Mouse (Mus musculus): ENCODE results near the gene Fars2. TPM values are rescaled to one million over a fixed set of nuclear protein-coding genes. Genes with fewer than 3 reads are reported as not detected.
"Not testable (repeated sequence)": the region's sequence is repeated elsewhere in the genome, so short reads cannot be mapped to it uniquely, and the experiment has no call there.

Fars2 gene
- total RNA-seq, 2 experiments from 2014 or later = 33.3 to 41.8 TPM

DNA sequence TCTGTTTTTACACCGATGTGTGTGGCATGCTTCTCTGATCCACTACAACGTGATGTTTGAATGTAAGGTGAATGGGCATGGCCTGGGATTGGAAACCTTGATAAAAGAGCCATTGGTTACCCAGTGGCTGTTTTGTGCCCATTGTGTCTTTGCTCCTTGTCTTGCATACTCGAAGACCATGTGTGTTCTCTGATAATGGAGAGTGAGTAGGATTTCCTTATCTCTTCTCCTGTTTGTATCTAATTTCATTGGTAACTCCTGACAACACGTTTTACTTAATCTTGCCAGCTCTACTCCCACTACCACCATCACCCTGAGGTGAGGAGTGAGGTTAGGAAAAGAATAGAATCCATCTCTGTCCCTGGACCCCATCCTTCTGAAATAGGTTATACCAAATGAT lies 240.3 kb downstream of the Fars2 start:
- intact Hi-C loops (cut with DNase I) = no loop called here

DNA sequence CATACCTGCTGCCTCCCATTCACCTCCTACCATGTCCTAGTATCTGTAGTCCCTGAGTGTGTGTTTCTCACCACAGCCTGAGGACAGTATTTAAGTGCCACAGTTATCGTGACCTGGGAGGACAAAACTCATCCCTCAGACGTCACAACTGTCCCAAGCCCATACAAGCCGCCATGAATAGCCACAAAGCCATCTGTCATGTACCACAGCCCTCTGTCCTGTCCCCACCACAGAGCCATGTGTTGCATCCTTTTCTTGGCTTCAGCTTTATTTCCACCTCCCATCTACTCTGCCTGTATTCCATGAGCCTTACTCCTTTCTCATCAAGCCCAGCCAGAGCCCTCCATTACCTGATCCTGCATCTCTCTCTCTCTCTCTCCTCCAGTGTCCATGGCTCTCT lies 244.2 kb downstream of the Fars2 start:
- no peak for DNase-seq
- intact Hi-C loops (cut with DNase I) = no loop called here

More for the DNA sequence above, 240.3 kb downstream of the Fars2 start:
- no peak for DNase-seq

DNA sequence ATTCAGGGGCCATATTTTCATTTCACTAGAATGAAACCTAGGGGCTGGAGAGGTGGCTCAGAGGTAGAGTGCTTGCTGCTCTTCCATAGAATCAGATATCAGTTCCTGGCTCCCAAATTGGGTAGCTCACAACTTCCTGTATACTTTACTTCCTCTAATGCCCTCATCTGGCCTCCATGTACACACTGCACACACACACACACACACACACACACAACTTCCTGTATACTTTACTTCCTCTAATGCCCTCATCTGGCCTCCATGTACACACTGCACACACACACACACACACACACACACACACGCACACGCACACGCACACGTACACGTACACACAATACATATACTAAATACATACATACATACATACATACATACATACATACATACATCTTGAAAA lies 248.5 kb downstream of the Fars2 start:
- intact Hi-C loops (cut with DNase I); DNase-seq: not testable (repeated sequence)

DNA sequence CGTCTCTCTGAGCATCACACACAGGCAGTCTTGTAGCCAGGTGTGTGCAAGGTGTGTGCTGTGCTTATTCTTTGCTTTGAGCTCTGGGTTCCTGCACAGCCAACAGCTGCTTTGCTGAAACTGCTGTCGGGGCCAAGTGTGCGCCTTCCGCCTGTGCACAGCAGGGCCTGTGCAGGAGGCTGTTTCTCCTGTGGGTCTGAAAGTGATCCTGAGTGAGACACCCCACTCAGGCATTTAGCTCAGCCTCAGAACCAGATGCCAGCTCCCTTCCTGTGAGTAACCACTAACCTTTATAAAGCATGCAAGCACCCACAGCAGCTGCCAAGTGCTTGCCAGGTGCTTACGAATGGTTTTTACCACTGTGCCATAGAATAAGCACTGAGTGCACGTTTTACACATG lies 249.1 kb downstream of the Fars2 start:
- no peak for DNase-seq
- intact Hi-C loops (cut with DNase I) = no loop called here

DNA sequence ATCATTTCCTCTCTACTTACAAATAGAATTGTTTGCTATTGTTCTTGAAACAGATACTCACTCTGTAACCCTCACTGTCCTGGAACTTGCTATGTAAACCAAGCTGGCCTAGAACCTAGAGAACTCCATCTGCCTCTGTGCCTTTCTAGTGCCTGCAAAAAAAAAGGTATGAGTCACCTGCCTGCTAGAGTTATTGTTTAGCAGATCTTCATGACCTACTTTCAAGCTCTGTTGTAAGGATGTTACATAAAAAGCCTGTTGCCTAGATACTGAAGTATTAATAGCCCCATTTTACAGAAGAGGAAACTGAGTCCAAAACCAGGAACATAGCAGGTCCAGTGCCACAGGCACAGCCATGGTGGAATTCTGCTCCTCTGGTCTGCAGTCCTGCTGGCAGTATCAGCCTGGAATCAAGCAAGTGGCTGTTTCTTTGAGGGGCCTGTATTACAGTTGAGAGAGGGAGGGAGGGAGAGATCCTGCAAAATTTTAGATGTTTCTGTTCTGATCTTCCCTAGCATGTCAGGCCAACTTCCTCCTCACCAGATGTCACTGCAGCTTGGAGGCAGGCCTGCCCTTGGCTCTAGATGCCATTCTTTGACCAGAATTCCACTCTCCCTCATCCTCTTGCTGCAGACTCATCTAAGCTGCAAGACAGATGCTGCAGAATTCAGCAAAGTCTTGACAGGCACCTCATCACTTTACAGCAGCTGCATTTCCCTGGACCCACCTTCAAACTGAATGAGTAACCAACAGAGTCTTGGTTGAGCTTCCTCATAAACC lies 250.7 kb downstream of the Fars2 start:
- DNase-seq = no peak
- intact Hi-C loops (cut with DNase I) = no loop called here

DNA sequence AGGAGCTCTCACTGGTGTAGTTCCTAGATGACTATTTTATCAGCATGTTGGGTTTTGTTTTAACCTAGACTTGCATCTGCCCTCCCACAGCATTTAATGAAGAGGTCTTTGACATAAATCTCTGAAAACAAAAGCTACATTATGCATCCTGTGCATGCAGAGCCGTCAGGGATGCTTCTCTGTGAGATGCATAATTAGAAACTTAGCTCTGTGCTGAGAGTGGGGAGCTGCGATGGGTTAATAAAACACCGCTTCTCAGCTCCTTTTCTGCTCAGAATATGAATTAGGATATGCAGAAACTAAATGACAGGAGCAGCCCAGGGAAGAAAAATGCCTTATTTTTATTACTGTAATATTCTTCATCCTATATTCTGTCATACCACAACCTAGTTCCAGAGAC lies 251.6 kb downstream of the Fars2 start:
- intact Hi-C loops (cut with DNase I) = no loop called here

DNA sequence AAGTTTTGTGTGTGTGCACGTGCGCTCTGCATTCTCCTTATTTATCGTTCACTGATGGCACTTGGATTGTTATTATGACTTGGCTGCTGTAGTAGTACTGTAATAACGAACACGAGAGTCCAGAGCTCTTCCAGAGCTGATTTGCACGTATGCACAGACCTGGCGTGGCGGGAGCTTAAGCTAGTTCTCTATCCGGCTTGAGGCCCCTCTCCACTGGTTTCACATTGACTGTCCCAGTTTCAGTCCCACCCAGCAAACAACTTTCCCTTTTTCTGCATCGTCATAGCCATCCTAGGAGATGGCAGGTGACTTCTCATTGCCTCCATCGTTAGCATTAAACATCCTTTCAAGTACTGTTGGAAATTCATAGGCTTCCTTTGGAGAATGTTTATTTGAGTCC lies 252.2 kb downstream of the Fars2 start:
- intact Hi-C loops (cut with DNase I) = no loop called here

More for the DNA sequence above, 251.6 kb downstream of the Fars2 start:
- DNase-seq = no peak

DNA sequence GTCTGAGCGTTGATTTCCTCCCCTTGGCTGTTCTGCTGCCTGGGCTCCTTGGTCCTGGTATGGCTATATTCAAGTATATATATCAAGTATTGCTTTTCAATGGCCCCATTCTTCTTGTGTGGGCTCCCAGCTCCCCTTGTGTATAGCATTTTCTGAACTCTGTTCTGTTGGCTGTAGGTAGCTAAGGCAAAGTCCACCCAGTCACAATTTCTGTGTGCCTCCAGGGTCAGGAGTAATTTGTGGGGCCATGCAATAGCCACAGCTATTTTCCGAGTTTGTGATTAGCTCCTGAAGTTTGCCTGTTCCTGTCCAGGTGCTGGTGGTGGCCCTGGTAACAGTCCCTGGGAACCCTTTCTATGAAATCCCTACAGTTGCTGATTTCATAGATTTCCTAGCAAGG lies 266.0 kb downstream of the Fars2 start:
- DNase-seq = no peak
- intact Hi-C loops (cut with DNase I) = no loop called here

More for the DNA sequence above, 252.2 kb downstream of the Fars2 start:
- no peak for DNase-seq

DNA sequence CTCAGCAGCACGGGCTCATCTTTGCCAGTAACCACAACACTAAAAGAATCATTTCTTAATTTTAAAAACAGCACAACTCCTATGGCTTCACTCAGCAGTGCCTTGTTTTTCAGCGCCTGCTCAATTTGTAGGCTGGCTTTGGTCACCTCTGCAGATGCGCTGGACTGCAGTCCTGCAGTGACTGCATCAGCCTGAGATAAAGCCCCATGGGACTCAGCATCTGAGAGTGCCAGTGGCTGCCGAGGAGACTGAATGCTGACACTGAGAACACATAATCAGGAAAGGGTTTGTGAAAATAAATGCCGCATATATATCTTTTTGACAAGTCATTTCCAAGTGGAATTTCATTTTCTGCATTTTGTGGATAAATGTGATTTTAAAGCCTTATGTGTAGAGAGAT lies 268.9 kb downstream of the Fars2 start:
- no peak for DNase-seq
- intact Hi-C loops (cut with DNase I) = no loop called here

DNA sequence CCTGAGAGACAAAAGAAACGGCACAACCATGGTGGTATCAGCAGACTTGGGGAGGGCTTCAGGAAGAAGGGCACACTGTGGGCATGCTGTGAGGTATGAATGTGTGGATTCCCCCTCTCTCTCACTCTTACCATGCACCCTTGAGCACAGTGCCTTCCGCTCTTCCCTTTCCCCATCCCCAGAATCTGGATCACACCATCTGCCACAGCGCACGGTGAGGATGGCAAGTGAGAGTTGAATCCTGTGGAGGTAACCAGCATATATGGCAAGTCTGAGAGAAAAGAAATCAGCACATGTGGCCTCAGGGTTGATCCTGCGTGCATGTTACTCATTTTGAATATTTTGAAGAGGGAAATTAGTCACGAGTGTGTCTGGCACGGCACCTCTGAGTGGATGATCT lies 274.7 kb downstream of the Fars2 start:
- no peak for DNase-seq
- intact Hi-C loops (cut with DNase I) = no loop called here

DNA sequence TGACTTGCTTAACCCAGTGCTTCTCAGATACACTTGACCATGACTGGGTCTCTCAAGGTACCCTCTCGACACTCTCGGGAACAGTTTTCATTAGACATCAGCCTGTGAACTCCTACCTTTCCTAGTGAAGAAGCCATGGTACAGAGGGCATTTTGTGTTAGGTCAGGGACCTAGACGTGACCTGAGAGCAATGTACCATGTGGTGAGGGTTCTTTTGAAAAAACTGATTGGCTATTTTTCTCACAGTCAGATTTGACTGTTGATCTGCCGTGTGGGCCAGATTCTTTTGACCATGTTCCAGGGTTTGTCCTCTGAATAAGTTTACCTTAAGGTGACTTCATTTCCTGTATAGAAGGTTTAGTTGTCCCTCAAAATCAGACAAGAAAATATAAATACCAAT lies 275.5 kb downstream of the Fars2 start:
- DNase-seq = no peak

DNA sequence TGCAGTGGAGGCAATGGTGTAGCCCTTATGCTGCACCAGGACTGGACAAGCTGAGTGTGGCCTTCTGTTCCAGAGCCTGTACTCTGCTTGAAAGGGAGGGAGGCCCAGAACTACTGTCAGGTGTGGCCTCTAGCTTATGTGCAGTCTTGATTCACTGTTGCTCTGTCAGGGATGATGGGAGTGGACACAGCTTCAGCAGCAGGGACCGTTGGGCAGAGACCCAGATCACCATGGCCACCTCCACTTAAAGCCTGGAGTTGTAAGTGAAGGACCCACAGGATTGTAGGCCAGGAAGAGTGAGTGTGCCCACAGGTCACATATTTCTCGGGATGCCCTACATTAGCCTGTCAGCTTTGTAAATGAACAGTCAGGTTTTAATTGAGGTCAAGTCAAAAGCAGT lies 283.8 kb downstream of the Fars2 start:
- intact Hi-C loops (cut with DNase I) = no loop called here
- DNase-seq = no peak

More for the DNA sequence above, 275.5 kb downstream of the Fars2 start:
- intact Hi-C loops (cut with DNase I) = no loop called here

DNA sequence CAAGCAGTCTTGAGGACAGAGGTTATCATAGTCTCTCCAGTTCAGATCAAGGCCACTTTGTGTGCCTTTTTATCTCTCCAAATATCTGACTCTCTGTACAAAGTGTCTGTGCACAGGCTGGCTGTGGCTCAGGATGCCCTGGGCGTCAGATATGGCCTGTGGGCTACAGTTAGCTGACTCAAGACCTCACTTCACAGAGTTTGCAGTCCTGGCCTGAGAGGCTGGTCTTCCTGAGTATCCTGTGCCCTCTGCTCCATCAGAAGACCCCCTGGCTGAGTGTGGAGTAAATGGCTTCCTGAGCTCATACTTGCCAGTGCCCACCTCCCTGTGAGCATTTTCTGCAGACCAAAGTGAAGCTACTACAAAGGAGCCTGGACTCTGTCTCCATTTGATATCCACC lies 296.1 kb downstream of the Fars2 start:
- no peak for DNase-seq
- intact Hi-C loops (cut with DNase I) = no loop called here

DNA sequence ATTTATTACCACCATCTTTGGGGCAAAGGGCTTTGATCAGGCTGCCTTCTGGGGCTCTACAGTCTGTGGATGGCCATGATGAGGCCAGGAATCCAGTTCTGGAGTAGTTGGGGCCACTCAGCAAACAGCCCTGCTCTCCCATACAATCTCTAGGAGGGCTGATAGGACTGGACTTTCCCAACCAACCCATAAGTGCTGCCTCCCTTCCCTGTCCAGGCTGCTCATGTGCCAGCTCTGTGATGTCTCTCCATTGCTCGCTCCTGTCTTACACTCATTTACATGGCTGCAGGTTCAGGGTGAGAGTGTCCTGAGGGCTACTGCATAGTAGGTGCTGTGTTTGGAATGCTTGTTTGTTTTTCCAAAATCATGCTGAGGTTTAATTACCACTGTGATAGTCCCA lies 298.0 kb downstream of the Fars2 start:
- no peak for DNase-seq
- intact Hi-C loops (cut with DNase I) = no loop called here

DNA sequence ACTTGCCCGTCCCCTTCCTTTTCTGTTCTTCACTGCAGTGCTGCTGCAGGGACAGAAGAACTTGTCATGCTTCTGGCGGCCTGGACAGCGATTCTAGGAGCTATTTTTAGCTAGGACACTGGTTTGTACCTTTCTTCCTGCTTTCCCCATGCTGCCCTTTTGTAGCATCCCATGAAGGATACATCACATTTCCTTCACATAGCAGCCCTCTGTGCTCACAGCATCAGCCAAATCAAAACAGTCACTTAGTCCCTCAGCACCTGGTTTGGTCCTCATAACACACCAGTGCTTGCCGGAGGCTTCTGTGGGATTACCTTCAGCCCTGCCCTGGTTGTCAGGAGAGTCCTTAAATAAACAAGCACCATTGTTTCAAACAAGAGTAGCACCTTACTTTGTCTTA lies 299.3 kb downstream of the Fars2 start:
- intact Hi-C loops (cut with DNase I) = no loop called here
- DNase-seq = no peak

DNA sequence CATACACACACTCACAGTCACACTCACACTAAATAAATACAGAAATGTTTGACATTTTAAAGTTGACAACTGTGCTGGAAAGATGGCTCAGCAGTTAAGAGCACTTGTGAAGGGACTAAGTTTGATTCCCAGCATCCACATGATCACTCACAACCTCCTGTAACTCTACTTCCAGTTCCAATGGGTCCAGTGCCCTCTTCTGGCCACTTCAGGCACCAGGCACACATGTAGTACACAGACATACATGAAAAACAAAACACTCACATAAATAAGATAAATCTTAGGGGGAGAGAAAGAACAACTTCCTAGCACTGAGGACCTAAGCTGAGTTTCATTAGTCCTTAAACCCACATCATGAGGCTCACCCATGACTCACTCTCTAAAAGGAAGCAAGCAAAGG lies 302.1 kb downstream of the Fars2 start:
- intact Hi-C loops (cut with DNase I) = no loop called here
- DNase-seq = no peak

DNA sequence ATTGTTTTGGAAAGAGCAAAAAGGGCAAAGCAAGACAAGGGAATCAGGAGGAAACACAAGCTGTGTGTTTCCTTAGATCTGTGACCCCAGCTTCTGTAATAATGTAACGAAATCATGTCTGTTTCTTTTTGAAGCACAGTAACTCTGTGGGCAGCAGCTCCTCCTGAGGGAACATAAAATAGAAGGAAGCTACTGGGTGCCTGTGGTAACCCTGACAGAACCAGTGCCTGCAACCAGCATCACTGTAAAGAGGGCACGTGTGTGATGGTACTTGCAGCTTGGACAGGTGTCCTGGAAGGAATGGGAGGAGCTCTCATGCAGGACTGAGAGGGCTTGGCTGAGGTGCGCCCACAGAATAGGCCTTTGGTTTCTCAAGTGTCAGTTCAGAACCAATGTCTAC lies 305.2 kb downstream of the Fars2 start:
- intact Hi-C loops (cut with DNase I) = no loop called here
- no peak for DNase-seq

DNA sequence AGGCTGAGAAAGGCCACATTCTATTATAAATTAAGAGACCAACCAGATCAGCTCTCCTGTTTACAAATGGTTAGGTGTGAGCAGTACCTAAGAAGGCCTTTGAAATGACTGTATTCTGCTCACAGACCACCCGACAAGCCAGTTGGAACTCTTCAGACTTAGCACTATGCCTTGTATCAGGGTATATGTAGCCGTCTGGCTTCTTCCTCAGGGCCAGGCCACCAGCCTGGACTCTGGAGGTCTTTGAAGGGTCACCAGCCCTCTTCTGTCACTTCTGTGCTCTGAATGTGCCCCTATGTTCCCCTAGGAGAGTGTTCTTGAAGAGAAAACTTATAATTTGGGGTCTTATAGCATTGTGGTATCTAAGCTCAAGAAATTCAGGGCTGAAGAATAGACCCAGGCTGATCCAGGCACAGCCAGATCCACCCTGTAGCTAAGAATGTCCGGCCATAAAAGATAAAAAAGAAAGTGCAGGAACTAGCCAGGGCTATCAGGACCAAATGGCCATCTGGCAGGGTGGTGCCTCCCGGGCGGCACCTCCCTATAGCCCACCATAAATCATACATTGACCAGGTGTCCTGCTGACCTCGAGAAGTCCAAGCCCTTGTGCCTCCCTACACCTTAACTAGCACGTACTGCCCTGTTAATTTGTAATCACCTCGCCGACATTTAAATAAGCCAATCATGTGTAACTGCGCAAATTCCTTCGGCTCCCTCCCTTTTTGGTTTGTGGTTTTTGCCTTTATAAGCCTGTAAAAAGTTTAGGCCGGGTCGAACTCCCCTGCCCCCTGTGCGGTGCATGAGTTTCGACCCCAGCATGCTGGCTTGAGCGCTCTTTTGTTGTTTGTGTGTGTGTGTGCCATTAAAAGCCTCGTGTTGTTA lies 308.9 kb downstream of the Fars2 start:
- DNase-seq; intact Hi-C loops (cut with DNase I): not testable (repeated sequence)

DNA sequence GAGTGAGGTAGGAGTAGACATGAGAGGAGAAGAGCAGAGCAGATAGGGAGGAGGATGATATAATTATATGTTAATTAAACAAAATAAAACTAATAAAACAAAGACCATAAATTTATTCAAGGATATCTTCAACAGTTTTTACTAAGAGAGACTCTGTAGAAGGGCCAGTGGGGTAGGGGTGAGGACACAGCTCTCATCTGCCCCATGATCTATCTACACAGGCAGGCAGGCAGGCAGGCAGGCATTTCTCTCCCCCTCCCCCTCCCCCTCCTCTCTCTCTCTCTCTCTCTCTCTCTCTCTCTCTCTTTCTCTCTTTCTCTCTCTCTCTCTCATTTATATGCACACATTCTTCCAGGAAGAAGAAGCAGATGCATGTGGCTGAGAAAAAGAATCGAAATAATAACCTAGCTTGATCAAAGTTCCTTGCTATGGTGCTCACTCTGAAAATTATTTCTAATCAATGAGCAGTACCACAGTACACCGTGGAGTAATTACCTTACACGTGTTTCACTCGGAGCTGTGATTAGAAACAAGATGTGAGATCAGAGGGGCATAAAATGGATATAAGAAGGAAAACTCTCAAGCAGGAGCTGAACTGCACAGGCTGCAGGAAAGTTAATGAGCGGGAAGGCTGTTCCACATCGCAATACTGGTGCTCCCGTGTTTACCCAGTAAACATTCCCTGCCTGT lies 312.4 kb downstream of the Fars2 start:
- no peak for DNase-seq
- intact Hi-C loops (cut with DNase I) = no loop called here

DNA sequence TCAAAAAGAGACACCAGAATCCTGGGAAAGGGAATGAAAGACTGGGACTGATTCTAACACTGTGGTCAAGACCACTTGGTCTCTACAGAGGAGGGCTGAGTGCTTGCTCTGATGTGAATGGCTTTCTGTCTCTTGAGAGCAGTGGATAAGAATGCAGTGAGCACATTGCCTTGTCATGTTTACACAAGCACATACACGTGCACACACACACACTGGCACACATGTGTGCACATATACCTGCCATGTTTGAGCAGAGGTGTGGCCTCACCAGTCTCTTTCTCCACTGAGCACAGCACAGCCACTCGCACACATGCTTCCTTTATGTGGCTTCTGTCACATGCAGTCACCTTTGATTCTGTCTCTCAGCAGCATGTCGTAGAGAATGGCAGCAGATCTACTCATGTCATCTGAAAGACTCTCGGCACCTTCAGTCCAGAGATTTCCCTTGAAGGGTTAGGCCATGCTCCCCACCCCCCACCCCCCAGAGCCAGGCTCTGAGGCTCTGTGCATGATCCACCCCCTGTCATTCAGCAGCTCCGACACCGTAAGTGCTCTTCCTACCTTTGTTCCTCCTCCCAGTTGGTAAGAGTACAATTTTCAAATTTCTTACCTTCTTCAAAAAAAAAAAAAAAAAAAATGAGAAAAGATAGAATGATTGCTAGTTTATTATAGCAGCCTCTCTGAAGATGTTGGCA lies 313.4 kb downstream of the Fars2 start:
- no peak for DNase-seq
- intact Hi-C loops (cut with DNase I) = no loop called here

All from gastrocnemius, postnatal 36 days (tissue).